Comparison of ENCODE assay signal across 9 mouse cellular contexts in the genomic region with DNA sequence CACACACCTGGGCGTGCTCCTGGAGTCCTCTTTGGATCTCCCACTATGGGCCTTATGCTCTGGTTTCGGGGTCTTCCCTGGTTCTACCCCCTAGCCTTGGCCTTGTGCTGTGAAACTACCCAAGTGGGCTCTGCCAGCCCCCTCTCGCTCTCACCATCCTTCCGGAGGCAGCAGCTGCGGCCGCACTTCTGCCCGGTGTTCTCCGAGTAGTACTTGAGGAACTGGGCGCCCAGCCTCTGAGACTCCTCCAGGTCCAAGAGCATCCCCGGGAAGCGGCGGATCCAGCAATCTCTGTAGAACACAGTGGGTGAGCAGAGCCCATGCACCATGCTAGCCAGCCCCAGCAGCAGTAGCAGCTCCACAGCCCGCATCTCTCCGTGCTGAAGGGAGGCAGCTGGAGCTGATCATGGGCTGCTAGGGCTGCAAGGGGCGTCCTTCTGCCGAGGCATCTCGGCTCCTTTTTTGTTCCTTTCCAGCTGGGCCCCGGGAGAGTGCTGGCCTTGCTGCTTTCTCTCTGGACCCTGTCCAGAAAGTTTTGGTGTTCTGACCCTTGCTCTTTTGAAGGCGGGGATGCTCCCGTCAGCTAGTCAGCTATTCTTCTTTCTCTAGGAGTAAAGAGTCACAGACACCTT. TPM values are rescaled to one million over a fixed set of nuclear protein-coding genes. Genes with fewer than 3 reads are reported as not detected.
A peak's percentile ranks its signal among the peaks of the same experiment; 100 is the strongest.
DNase-seq lines count a peak whose midpoint lies in the region; ATAC-seq lines count a peak whose summit lies in the region.
"Had no signal": no experiment of that assay in that cellular context is flagged by ENCODE, and none has a peak within 500 bp of the region (broad histone marks: within the 10 kb centered on the region; RNA-seq: fewer than 3 reads in every experiment).

A gene (minus strand): TSS at position 439 of the 632 bp plus-strand sequence.

- peaks cover 7% of the 10 kb centered on the region; the same call in 1 of the 2 replicates for H3K4me1 ChIP-seq in heart, embryonic 16.5 days (ENCODE audit: control insufficient read depth, insufficient read depth, low read length)
- H3K4me1 ChIP-seq in kidney, embryonic 16.5 days (ENCODE audit: insufficient read depth, low read length): peaks cover 19% of the 10 kb centered on the region
- peaks cover 16% of the 10 kb centered on the region for H3K4me1 ChIP-seq in midbrain, embryonic 13.5 days (replicated peaks)

- H3K4me2 ChIP-seq in heart, embryonic 16.5 days (ENCODE audit: low read depth, low read length): peak within 1 kb of the TSS; percentile 43
- H3K4me2 ChIP-seq in kidney, embryonic 16.5 days (replicated peaks; ENCODE audit: low read depth, low read length): peak within 1 kb of the TSS; percentile 46
- peak within 1 kb of the TSS; percentile 59 for H3K4me2 ChIP-seq in midbrain, embryonic 13.5 days (replicated peaks)

- H3K27ac ChIP-seq in heart, embryonic 16.5 days (ENCODE audit: low read length): no peak within 1 kb of the TSS
- no peak within 1 kb of the TSS for H3K27ac ChIP-seq in kidney, embryonic 16.5 days (ENCODE audit: low read length)
- no peak within 1 kb of the TSS for H3K27ac ChIP-seq in midbrain, embryonic 13.5 days

- H3K9me3 ChIP-seq in heart, embryonic 16.5 days (replicated peaks; ENCODE audit: control insufficient read depth, low read length): no peaks in the 10 kb centered on the region
- H3K9me3 ChIP-seq in kidney, embryonic 16.5 days (ENCODE audit: low read length): no peaks in the 10 kb centered on the region
- H3K9me3 ChIP-seq in midbrain, embryonic 13.5 days: no peaks in the 10 kb centered on the region

- no peaks in the 10 kb centered on the region for H3K27me3 ChIP-seq in heart, embryonic 16.5 days (ENCODE audit: control insufficient read depth, insufficient read depth, low read length)
- H3K27me3 ChIP-seq in kidney, embryonic 16.5 days (ENCODE audit: insufficient read depth, low read length): peaks cover 16% of the 10 kb centered on the region; the same call in 1 of the 2 replicates
- 0 out of 2 replicates have a peak, but pooled peaks cover 6% of the 10 kb centered on the region for H3K27me3 ChIP-seq in midbrain, embryonic 13.5 days

- DNase-seq in ZHBTc4 (ENCODE audit: low read depth, low spot score): peak; percentile 35
- DNase-seq in embryo, embryonic 11.5 days (ENCODE audit: low read depth, low spot score): peak; percentile 36
- peak; percentile 18 for DNase-seq in thymus, postnatal 25 days
- no peak for DNase-seq in MN1 (ENCODE audit: low spot score)
- DNase-seq in spleen, postnatal 4 days (ENCODE audit: low spot score in 2 of 2): no peak

- no peak for ATAC-seq in heart, embryonic 16.5 days (replicated peaks; ENCODE audit: extremely low read depth, insufficient read depth, low FRiP score)
- peak; percentile 50 for ATAC-seq in kidney, embryonic 16.5 days (ENCODE audit: low FRiP score, low TSS enrichment)
- ATAC-seq in midbrain, embryonic 13.5 days: no peak; the same call in 1 of the 2 replicates

- H3K36me3 ChIP-seq in heart, embryonic 16.5 days (ENCODE audit: control insufficient read depth, insufficient read depth): no peaks in the 10 kb centered on the region
- no peaks in the 10 kb centered on the region for H3K36me3 ChIP-seq in kidney, embryonic 16.5 days (ENCODE audit: insufficient read depth, low read length)
- no peaks in the 10 kb centered on the region for H3K36me3 ChIP-seq in midbrain, embryonic 13.5 days

- 10% methylated on average over 19 of the region's 20 CpGs for whole genome bisulfite sequencing in heart, embryonic 16.5 days
- 3% methylated on average over 19 of the region's 20 CpGs for WGBS in kidney, embryonic 16.5 days
- 3% methylated on average over 20 of the region's 20 CpGs for WGBS in midbrain, embryonic 13.5 days

- peak within 1 kb of the TSS; percentile 13 for H3K4me3 ChIP-seq in heart, embryonic 16.5 days (ENCODE audit: low read length)
- H3K4me3 ChIP-seq in kidney, embryonic 16.5 days (ENCODE audit: low read length): peak within 1 kb of the TSS; percentile 22
- peak within 1 kb of the TSS; percentile 34 for H3K4me3 ChIP-seq in midbrain, embryonic 13.5 days (replicated peaks)

- H3K9ac ChIP-seq in heart, embryonic 16.5 days (ENCODE audit: low read length): peak within 1 kb of the TSS; percentile 23
- peak within 1 kb of the TSS; percentile 45; the same call in 1 of the 2 replicates for H3K9ac ChIP-seq in kidney, embryonic 16.5 days (replicated peaks; ENCODE audit: low read length)
- H3K9ac ChIP-seq in midbrain, embryonic 13.5 days (replicated peaks): peak within 1 kb of the TSS; percentile 66

RNA-seq across cellular contexts. Expression of the gene that starts here (rescaled TPM):
- 1.1 and 1.2 TPM in 2 replicates for polyA plus RNA-seq in heart, embryonic 16.5 days (2015; fragmentation: Nextera tagmentation; extraction: Ambion mirVana)
- polyA plus RNA-seq in kidney, embryonic 16.5 days (2015; fragmentation: Nextera tagmentation; extraction: Ambion mirVana): 5.3 and 5.9 TPM in 2 replicates
- 0.52 and 0.53 TPM in 2 replicates for polyA plus RNA-seq in midbrain, embryonic 13.5 days (2015; fragmentation: Nextera tagmentation; extraction: Ambion mirVana)
- polyA plus RNA-seq: liver, embryonic 16.5 days had no signal

Comparison
In these comparisons a context has a peak if more than half of its experiments do, and no peak if none do; other contexts are left out.
1. DNase-seq: peak in ZHBTc4 (single experiment), embryo, embryonic 11.5 days (single experiment) and thymus, postnatal 25 days (single experiment); none in MN1 (single experiment) and spleen, postnatal 4 days (0 of 2).
2. Peak in every context shown above with its lines, with median percentiles within 50 percentile points of each other: H3K4me2 ChIP-seq, H3K4me3 ChIP-seq and H3K9ac ChIP-seq.